Mouse (Mus musculus): ENCODE data around the gene Tmem189.
"Not testable (repeated sequence)": the region's sequence is repeated elsewhere in the genome, so short reads cannot be mapped to it uniquely, and the experiment has no call there.

Gene Tmem189

DNA sequence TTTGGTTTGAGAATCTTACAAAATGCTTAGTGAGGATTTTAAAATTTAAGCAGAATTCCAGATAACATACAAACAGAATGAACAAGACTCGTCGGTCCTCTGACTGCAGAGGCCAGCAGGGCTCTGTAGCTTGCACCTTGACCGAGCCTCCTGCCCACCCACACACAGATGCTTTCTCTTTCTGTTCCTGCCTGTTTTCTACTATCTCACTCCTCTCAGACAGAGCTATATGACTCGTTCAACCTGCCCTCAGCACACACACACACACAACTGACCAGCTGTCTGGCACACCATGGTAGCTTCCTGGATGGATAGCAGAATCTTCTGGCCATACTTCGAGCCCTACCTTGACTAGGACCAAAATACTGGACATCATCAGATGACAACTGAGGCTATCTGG, 66.7 kb downstream of the Tmem189 start:
- in situ Hi-C loops (cut with MboI, MseI), result no loop called here

DNA sequence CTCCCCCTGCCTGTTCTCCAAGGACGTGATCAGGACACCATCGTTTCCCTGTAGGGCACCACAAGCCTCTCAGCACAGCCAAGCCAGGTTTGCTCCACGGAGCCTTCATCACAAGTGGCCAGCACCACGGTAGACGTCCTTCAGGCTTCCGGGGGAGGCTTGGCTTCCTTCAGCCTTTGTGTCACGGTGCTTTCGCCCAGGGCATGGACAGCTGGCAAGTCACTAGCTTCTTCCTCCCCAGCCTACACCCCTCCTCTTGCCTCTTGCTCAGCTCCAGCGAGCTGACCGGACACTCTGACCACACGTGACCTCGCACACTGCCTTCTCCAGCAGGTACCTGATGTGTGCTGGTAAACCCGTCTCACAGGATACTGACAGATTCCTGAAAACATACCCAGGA, 67.3 kb downstream of the Tmem189 start:
- in situ Hi-C loops (cut with MboI, MseI), result no loop called here

DNA sequence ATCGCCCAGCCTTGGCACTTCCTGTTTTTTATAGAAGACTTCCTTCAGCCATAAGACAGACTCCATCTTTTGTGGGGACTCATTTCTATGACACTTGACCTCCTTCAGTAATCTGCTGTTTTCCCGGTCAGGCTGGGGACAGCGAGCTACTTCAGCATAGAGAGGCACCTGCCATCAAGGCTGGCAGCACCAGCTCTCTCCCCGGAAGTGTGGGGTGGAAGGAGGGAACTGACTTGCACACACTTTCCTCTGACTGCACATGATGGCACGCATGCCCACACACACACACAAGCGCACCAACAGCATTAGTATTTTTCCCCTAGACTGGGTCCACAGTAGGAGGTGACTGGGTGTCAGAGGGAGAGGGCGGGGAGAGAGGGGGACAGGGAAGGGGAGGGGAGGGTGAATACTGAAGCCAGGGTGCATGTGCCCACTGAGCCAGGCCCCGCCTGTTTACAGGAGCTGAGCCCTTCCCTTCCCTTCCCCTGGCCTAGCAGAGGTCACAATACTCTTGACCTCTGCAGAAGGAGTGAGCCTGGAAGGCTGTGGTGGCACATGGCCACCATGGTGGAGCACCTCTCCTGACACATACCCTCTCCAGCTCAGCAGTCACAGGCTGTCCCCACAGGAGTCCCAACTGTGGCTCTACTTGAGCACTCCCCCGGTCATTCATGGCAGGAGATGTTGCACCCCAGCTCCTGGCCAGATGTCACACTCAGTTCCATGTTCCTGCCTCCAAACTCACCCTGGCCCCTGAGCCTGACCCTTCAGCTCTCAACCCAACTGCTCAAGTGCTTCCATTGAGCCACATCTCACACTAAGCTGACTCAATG, 68.2 kb downstream of the Tmem189 start:
- in situ Hi-C loops (cut with MboI, MseI), result no loop called here

DNA sequence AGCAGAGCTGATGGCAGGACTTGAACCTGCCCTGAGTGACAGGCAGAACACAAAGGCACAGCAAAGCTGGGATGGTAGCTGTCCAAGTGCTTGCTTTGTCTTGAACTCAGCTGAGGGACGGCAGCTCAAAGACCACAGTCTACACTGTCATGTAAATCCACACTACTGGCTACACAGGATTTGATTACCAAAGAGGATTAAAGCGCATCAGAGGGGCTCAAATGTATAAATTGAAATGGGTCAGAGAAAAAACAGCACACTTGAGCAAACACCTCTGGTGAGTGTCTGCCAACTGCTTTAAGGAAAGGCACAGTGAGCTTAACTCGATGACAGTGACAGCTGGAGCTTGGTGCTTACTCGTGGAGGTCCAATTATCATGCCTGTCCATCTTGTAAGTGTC, 72.2 kb downstream of the Tmem189 start:
- in situ Hi-C loops (cut with MboI, MseI), result no loop called here

DNA sequence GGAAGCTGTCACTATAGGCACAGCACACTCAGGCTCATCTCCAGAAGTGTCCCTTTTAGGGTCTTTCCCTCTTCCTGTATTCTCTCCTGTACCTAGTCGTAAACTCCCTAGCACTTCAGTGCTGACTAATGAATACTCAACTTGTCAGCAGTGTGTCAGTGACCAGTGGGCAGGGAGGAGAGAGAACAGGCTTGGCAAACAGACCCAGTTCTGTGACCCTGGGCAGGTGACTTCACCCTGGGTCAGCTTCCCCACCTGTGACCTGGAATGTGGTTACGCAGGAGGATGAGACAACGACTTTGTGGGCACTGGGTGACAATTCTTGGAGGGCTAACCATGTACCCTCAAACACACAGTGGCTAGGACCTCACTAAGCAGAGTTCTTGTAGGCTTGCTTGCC, 72.6 kb downstream of the Tmem189 start:
- in situ Hi-C loops (cut with MboI, MseI), result no loop called here

GRCm38 (mm10) chr2:167613335-167613734, 76.3 kb downstream of the Tmem189 start:
- in situ Hi-C loops (cut with MboI, MseI), result not testable (repeated sequence)

DNA sequence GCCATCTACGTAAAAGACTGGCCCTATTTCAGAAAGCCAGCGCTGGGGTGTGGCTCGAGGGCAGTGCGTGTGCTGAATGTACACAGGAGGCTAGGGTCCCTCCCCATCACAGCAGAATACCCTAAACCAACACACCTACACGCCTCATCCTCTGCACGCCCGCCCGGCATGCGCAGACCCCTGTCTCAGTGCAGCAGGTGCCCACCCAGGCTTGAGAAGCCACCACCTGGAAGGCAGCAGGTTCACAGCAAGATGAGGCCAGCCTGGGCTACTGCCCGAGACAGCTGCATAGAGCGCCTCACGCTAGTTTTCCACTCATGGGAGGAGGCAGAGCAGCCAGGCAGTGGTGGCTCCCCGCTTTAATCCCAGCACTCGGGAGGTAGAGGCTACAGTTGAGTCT, 77.5 kb downstream of the Tmem189 start:
- in situ Hi-C loops (cut with MboI, MseI), result no loop called here

DNA sequence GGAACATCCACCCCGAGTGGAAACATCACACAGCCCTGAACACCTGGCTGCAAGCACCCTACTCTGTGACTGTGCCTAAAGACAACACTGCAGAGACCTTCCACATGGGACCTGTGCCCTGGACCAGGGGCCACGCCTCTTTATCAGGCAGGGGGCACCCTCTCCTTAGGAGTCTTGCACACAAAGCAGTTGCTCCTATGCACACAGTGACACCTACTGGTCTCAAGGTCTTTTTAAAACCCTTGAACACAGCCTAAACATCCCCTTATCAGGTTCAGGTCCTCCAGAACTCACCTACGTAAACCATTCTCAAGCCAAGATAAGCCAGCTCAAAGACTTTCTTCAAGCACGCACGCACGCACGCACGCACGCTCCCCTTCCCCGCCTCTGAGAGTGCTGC, 78.3 kb downstream of the Tmem189 start:
- in situ Hi-C loops (cut with MboI, MseI), result no loop called here

DNA sequence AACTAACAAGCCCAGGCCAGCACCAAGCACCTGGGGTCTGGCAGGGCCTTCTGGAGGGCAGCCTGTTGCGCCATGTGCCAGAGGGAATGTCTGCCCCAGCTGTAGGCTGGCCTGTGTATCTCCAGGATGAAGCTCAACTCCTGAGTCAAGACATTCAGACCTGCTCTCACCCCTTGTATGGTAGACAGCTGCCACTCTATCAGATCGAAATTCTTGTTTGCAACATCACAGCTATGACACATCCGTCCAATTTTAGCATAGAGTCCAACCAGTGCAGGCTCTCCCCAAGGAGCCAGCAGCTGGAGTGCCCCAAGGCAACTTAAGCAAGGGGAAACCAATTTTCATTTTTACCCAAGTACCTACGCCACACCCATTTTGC, 82.9 kb downstream of the Tmem189 start:
- in situ Hi-C loops (cut with MboI, MseI), result no loop called here

DNA sequence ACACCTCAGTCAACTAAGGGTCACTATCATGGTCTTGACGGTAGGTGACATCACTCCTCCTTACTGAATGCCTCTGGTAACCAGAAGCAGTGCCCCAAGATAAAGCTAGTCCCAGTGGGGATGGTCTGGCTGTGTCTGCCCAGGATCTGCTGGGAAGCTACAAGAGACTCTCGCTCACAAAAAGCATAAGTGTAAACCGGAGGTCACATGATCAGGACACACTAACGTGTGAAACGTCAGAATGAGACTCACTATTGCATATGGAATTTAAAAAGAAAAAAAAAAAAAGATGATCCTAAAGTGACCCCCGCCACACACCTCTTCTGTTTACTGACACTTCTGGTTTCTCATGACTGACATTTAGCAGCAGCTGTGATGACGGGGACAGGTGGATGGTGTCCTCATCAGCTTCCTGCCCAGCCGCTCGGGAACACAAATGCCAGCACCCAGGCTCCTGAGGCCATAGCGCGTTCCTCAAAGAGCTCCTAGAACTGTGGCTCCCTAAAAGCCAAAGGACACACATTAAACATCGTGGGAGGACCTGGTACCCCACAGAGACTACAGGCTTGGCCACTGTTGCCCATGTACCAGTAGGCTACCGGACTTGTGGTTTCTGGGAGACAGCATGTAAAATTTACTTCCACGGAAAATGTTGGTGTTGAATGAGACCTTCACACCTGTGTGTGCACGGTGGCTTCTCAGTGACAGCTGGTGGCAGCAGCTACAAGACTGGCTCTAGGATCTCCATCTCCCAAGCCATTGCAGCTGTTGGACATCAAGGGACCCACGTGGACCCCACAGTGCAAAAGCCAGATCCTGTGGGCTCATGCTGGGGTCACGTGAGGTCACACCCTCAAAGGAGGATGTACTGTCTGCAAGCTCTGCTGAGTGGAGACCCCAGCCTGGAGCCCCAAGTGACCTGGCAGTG, 83.5 kb downstream of the Tmem189 start:
- in situ Hi-C loops (cut with MboI, MseI), result no loop called here

DNA sequence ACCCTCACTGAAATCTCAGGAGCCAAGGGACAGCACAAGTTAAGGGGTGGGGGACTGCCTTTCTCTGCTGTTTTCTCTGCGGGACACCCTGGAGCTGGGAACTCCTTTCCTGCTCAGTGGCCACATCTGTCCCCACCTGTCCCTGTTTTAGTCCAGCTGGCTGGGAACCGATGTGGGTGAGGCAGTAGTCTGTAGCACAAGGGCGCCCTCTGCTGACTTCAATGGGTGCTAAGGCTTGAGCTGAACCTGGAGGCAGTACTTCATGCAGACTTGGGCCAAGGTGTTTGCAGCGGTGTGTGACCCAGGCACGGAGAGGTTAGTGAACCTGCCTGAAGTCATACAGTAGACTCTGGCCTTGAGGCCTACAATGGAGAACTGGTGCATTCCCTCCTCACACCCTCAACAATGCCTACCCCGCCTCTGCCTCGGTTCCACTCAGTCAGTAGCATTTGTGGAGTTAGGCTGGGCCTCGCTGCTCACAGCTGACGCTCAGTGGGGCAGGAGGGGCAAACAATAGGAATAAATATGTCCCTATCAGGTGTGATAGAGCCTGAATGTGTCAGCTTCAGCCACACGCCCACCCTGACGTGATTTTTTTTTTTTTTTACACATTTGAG, 84.3 kb downstream of the Tmem189 start:
- in situ Hi-C loops (cut with MboI, MseI), result no loop called here

DNA sequence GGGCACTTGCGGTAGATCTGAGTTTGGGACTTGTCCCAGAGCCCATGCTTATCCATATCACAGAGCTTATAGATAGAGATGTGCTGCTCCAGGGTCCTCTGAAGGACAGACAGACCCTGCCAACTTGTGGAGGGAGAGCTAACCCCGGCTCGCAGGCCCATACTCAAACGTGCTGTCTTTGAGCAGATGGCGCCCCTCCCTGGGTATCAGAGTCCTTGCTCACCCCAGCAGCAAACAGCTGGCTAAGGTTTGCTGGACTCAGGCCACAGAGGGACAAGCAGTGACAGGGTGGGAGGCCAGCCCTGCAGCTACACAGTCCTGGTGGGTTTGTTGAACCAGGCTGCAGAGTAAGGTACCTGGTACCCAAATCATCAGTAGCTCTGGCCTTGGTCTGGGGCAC, 86.6 kb downstream of the Tmem189 start:
- in situ Hi-C loops (cut with MboI, MseI), result loop anchor here (5.0 kb wide), 1 partner anchor 71 kb away; no protein-coding TSS in a partner anchor

DNA sequence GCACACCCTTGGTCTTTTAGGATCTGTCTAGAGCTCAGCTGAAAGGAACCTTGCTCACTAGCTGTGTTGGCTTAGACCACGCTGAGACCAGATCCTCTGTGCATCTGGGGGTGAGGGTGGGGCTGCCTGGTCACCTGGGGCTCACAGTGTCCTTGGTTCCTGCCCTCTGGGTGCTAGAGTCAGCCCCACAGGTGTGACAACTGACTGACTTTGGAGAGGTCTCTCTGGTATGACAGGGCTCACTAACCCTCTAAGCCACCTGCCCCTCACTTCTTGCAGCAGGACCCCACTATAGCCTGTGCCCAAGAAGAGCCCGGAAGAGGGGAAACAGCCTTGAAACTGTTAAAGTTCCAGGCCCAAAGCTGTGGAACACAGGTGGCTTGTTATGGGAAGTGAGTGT, 87.3 kb downstream of the Tmem189 start:
- in situ Hi-C loops (cut with MboI, MseI), result loop anchor here (5.0 kb wide), 1 partner anchor 70 kb away; no protein-coding TSS in a partner anchor

- in situ Hi-C loops (cut with MboI, MseI), result loop anchor here (5.0 kb wide), 1 partner anchor 68 kb away; no protein-coding TSS in a partner anchor
Observed at GRCm38 (mm10) chr2:167600481-167600995, 89.1 kb downstream of the Tmem189 start.

DNA sequence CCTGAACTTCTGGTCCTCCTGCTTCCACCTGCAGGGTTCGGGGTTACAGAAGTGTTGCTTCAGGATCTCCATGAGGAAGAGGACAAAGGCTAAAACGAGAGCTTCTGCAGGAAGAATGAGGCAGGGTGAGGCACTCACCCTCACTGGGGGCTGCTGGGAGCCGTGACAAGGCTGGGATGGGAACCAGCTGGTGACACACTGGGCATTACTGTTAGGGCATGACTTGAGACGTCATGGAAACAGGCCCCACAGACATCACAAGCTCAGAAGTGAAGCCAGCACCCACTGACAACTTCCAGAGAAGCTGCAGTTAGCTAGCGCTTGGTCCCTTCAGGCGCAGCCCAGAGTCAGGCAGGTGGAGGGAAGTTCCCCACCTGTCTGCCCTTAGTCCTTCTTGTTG, 89.7 kb downstream of the Tmem189 start:
- in situ Hi-C loops (cut with MboI, MseI), result loop anchor here (5.0 kb wide), 1 partner anchor 68 kb away; no protein-coding TSS in a partner anchor

- in situ Hi-C loops (cut with MboI, MseI), result no loop called here
Observed at GRCm38 (mm10) chr2:167599195-167599594, 90.4 kb downstream of the Tmem189 start.

- in situ Hi-C loops (cut with MboI, MseI), result no loop called here
Observed at GRCm38 (mm10) chr2:167597492-167598186, 92.0 kb downstream of the Tmem189 start.

DNA sequence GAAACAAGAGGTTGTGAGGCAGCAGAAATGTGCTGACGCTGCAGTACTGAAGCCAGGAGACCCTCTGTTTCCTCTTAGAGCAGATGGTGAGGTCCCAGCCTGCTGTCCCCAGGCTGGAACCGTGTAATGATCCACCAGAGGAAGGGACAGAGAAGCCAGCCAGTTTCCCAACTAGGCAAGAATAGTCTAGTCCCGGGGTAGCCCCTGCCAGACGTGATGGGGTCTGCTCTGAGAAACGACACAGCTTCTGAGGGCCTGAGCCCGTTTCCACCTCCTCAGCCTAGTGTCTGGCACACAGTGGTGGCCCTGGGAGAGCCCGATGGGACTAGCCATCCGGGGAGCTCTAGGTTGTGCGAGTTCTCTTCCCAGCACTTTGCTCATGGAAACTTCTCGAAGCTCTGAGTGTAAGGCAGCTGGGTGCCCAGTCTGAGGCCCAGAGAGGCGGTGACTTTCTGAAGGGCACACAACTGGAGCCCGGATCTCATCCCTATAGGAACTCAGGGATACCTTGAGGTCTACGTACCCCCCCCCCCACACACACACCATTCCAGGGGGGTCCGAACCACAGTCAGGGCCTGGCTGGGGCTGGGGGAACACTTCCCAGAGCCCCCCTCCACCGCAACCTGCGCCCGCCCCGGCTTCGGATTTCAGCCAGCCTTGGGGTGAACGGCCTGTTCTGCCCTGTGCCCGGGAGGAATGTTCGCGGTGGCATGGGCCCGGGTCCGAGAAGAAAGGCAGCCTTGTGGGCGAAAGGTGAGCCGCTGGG, 92.7 kb downstream of the Tmem189 start:
- in situ Hi-C loops (cut with MboI, MseI), result no loop called here

DNA sequence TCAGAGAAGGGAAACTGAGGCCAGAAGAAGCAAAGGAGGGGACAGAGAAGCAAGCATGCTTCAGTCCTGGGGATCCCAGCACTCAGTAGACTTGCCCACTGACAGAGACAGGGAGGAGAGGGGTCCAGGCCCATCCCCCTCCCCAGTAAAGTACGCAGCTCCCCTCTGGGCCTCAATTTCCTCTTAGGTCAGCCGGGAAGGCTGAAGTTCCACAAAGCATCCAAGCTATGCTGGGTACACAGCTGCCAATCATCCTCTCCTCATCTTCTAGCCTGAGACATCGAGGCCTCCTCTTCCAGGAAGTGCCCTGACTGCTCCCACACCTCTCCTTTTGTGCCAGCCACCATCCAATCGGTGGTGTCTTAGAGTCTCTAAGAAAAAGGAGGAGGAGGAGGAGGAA, 93.4 kb downstream of the Tmem189 start:
- in situ Hi-C loops (cut with MboI, MseI), result no loop called here

GRCm38 (mm10) chr2:167595761-167596171, 93.9 kb downstream of the Tmem189 start:
- in situ Hi-C loops (cut with MboI, MseI), result no loop called here

Measured in T-helper 1 cell (primary cell).